9 mouse cellular contexts compared by ENCODE assay signal in the genomic region with DNA sequence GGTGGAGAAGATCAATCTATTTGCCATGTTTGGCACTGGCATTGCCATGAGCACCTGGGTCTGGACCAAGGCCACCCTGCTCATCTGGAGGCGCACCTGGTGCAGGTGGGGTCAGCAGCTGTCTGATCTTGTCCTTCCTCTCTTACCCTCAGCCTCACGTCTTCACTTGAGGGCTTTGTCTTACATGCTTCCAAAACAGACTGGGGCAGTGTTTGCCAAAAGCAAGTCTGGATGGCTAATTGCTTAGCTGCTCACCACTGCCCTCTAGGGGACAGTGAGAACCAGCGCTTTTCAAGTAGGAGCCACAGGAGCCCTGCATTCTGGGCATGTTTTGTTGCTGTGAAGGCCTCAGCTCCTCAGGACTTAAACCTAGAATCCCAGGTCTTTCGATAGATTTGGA. TPM values are rescaled to one million over a fixed set of nuclear protein-coding genes. Genes with fewer than 3 reads are reported as not detected.
DNase-seq lines count a peak whose midpoint lies in the region; ATAC-seq and TF ChIP-seq lines count a peak whose summit lies in the region.
"Had no signal": no experiment of that assay in that cellular context is flagged by ENCODE, and none has a peak within 500 bp of the region (broad histone marks: within the 10 kb centered on the region; RNA-seq: fewer than 3 reads in every experiment).

No protein-coding gene starts in this region.

- H3K9ac ChIP-seq in lung, embryonic 14.5 days: no peak overlapping the region
- H3K9ac ChIP-seq: heart, embryonic 13.5 days had no signal

- DNase-seq in adrenal gland, postnatal 10 days: peak; percentile 80
- DNase-seq in embryo, embryonic 9.5 days (ENCODE audit: extremely low spot score): peak; percentile 66
- DNase-seq in heart, adult 8-10 months (ENCODE audit: low spot score): peak; percentile 71
- peak; percentile 75 to 88 for DNase-seq in kidney, postnatal 36 days
- DNase-seq in lung, embryonic 14.5 days: peak; percentile 91
- DNase-seq in retina, postnatal 7 days (ENCODE audit: low read depth, low spot score): peak; percentile 74
- DNase-seq in urinary bladder, postnatal 25 days (ENCODE audit: low spot score): peak; percentile 73

- H3K4me2 ChIP-seq in lung, embryonic 14.5 days: no peak overlapping the region
- H3K4me2 ChIP-seq: heart, embryonic 13.5 days had no signal

- peaks cover 69% of the 10 kb centered on the region for H3K36me3 ChIP-seq in lung, embryonic 14.5 days (ENCODE audit: insufficient read depth)

- no peak overlapping the region for H3K4me3 ChIP-seq in lung, embryonic 14.5 days (ENCODE audit: low read depth, low read length)
- H3K4me3 ChIP-seq: heart, embryonic 13.5 days had no signal

- H3K27me3 ChIP-seq in lung, embryonic 14.5 days (ENCODE audit: insufficient read depth, low read length): no peaks in the 10 kb centered on the region
- H3K27me3 ChIP-seq: heart, embryonic 13.5 days had no signal

- 37% methylated on average over 4 of the region's 4 CpGs for WGBS in lung, embryonic 14.5 days

- peak; percentile 95 for TF ChIP-seq CTCF in lung, embryonic 14.5 days (IDR thresholded peaks at IDR 0.05; ENCODE audit: low read depth)

- H3K9me3 ChIP-seq in lung, embryonic 14.5 days (ENCODE audit: low read depth, low read length): no peaks in the 10 kb centered on the region
- H3K9me3 ChIP-seq: heart, embryonic 13.5 days had no signal

- ATAC-seq in CD4-positive, CD25-positive, alpha-beta regulatory T cell, adult 4 months: peak; percentile 65
- peak; percentile 13; the same call in 1 of the 2 replicates for ATAC-seq in lung, embryonic 14.5 days (ENCODE audit: insufficient read depth)

- H3K27ac ChIP-seq in lung, embryonic 14.5 days (ENCODE audit: low read depth): no peak overlapping the region
- H3K27ac ChIP-seq: heart, embryonic 13.5 days had no signal

- no peaks in the 10 kb centered on the region for H3K4me1 ChIP-seq in lung, embryonic 14.5 days (ENCODE audit: insufficient read depth)
- H3K4me1 ChIP-seq: heart, embryonic 13.5 days had no signal

RNA-seq across cellular contexts. Expression of a gene that starts 9.4 kb away (rescaled TPM):
- polyA plus RNA-seq in CD4-positive, CD25-positive, alpha-beta regulatory T cell, adult 4 months (2017; shearing (Covaris generic)): 100 to 1,000 TPM in 1 of 2 experiments, 10 to 100 TPM in 1; 87.8 to 108 TPM
- total RNA-seq in adrenal gland, postnatal 10 days (2021): 10 to 100 TPM; 72.1 to 79.0 TPM
- total RNA-seq in heart, adult 8-10 months (2022): 10 to 100 TPM; 14.2 to 19.6 (median 17.2) TPM
- 10.1 and 12.4 TPM in 2 replicates for polyA plus RNA-seq in lung, embryonic 14.5 days (2014; fragmentation: Nextera tagmentation; extraction: Ambion mirVana)

RNA-seq across cellular contexts. Expression of a gene that starts 23.1 kb away (rescaled TPM):
- under 1 TPM in 1 of 2 experiments, not detected in 1; 0.11 TPM for polyA plus RNA-seq in CD4-positive, CD25-positive, alpha-beta regulatory T cell, adult 4 months (2017; shearing (Covaris generic))
- 10 to 100 TPM; 47.3 to 51.7 TPM for total RNA-seq in adrenal gland, postnatal 10 days (2021)
- total RNA-seq in heart, adult 8-10 months (2022): 1 to 10 TPM; 6.9 to 9.2 (median 7.7) TPM
- 60.9 and 69.1 TPM in 2 replicates for polyA plus RNA-seq in lung, embryonic 14.5 days (2014; fragmentation: Nextera tagmentation; extraction: Ambion mirVana)

Comparison
In these comparisons a context has a peak if more than half of its experiments do, and no peak if none do; other contexts are left out.
1. RNA of a gene that starts 23.1 kb away (total RNA-seq): 47.3 to 51.7 TPM in adrenal gland, postnatal 10 days; 6.9 to 9.2 TPM in heart, adult 8-10 months; every median in the first group is over 4 times any median in the second.
2. Peak in every context shown above with its lines, with median percentiles within 50 percentile points of each other: DNase-seq.